Mouse (Mus musculus) erythroid progenitor cell, adult 5-6 weeks (primary cell): ENCODE data around the gene Anp32a. TPM values are rescaled to one million over a fixed set of nuclear protein-coding genes. Genes with fewer than 3 reads are reported as not detected.

Experiments used
- ATAC-seq: replicated peaks from 2 replicates; pipeline ENCODE4 v1.8.0; 2016; ENCODE audit warnings: moderate number of reproducible peaks, mild to moderate bottlenecking, moderate TSS enrichment, inconsistent platforms; ENCODE audit not compliant: poor library complexity, low FRiP score, severe bottlenecking
- total RNA-seq, 2 experiments: library from RNA; stranded (forward) in 1 of 2; stranded (reverse) in 1 of 2; fragments of 150-400 nt in 1 of 2; fragments of 186-747, 209-891 nt in 1 of 2; gene quantifications; 2 replicates each; pipeline versions ENCODE4 v1.2.3 to v1.2.4; 2015 to 2017; ENCODE audit warnings: low replicate concordance in 2 of 2

Anp32a gene
- total RNA-seq, 2 experiments from 2014 or later = 141 to 162 TPM

GRCm38 (mm10) chr9:62366478-62367458 is 25.7 kb downstream of the Anp32a start:
- ATAC-seq = no peak

GRCm38 (mm10) chr9:62367510-62368071 is 26.5 kb downstream of the Anp32a start:
- no peak for ATAC-seq

DNA sequence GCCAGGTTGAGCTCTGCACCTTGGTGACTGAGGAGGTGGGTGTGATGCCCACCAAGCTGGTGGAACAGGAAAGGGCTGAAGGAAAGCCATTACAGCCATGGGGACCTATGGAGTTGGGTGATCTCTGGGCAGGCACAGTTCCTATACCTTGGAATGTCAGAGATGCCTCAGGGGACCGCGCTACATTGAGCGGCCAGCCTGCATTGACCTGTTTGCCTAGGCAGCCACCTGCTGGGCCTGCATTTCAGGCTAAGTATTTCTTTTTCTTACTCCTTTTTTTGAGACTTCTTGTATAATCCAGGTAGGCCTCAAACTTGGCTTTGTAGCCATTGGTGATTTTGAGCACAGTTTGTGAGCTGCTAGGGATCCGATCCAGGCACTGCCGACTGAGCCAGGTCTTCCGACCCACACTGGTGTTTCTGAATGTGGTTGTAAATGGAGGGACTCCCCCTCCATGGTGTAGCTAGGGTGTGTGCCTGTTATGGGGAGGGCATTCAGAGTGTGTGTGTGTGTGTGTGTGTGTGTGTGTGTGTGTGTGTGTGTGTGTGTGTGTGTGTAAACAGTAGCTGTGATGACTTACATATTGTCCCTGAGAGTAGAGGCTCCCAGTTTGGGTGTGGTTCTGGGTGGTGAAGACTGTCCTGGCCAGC is 27.3 kb downstream of the Anp32a start:
- ATAC-seq = no peak

- ATAC-seq = no peak
These were observed 28.1 kb downstream of the Anp32a start for GRCm38 (mm10) chr9:62369172-62369571.

DNA sequence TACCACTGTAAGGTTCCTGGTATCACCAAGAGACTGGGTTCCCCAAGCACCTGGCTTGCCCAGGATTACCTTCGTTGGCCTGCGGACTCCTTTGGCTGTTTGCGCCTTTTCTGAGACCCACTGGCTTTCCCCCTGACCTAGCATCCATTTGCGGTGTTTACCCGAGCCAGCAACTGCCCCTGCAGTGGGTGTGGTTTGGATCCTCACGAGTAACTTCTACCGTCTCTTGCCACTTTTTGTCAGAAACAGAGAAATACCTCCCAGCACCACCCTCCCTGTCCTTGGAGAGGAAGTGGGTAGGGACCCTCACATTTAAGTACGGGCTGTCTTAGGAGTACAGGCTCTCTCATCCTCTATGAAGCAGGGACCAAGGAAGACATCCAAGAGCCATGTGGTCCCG is 29.1 kb downstream of the Anp32a start:
- ATAC-seq = no peak

GRCm38 (mm10) chr9:62370648-62371280 is 29.7 kb downstream of the Anp32a start:
- no peak for ATAC-seq

GRCm38 (mm10) chr9:62371745-62372555 is 30.9 kb downstream of the Anp32a start:
- ATAC-seq = no peak

DNA sequence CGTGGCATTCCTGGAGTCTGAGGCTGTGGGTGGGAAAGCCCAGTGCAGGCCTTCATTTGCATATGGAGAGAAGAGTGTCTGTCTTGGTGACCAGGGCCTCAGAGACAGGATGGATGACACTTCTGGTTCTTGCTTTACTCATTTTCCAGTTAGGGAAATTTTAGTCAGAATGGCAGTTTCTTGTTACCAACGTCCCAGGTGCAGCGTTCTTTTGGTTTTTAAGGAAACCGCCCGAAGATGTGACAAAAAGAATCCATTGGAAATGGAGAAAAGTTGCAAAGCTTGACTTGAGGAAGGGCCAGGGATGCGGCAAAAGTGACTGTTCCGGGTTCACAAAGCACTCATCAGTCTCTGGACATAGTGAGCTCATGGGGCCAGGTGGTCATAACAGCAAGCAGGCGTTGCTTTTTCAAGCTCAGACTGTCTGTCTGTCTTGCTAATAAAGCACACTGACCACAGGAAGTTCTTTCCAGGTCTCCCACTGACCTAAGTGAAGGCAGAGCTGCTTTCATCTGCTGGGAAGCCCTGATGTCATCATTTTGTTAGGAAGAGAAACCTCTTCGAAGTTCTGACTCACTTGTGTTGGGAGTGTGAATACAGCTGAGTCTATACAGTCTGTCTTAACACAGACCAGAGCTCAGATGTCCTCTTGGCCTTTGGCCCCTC is 31.6 kb downstream of the Anp32a start:
- ATAC-seq = no peak

DNA sequence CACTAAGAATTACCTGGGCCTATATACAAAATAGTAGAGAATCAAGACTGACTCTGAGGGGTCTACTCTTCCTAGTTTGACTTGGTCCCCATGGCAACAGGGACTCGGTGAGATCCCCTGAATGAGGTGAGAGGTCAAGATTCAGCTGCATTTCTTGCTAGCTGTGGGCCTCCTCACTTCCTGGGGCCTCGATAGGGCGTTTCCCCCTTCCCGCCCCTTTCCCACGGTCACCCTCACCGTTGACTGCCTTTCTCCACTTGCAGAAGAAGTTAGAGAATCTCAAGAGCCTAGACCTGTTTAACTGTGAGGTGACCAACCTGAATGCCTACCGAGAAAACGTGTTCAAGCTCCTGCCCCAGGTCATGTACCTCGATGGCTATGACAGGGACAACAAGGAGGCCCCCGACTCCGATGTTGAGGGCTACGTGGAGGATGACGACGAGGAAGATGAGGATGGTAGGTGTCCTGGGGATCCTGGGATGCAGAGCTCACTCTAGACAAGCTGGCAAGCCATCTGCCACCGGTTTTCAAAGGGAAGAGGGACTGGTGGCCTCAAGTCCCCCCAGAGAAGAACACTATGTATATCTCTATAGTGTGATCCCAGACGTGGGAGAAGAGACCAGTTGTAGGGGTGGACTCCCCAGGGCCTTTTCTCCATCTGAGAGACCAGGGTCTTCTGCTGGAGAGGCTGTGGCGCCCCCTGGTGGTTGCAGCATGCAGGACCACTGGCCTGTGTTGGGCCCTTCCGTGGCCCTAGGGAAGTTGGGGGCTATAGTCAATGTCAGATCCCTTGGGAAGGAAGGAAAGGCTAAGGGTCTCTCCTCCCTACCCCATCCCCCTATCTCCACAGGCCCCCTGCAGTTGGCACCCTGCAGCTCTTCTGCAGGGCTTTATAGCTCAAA is 32.4 kb downstream of the Anp32a start:
- ATAC-seq = no peak; the same call in 1 of the 2 replicates

DNA sequence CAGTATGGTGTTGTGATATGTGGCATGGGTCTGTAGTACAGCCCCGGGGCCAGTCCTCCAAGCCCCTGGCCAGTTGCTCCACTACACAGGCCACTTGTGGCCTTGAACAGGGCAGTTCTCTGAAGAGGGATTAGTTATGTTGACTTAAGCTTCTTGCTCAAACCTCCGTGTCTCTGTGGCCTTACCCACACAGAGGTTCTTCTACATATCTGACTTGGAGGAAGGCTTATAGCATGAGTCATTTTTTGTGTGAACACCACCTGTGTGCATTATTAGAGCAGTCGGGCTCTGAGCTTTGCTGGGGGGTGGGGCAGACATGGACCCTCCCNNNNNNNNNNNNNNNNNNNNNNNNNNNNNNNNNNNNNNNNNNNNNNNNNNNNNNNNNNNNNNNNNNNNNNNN is 33.2 kb downstream of the Anp32a start:
- ATAC-seq = no peak

DNA sequence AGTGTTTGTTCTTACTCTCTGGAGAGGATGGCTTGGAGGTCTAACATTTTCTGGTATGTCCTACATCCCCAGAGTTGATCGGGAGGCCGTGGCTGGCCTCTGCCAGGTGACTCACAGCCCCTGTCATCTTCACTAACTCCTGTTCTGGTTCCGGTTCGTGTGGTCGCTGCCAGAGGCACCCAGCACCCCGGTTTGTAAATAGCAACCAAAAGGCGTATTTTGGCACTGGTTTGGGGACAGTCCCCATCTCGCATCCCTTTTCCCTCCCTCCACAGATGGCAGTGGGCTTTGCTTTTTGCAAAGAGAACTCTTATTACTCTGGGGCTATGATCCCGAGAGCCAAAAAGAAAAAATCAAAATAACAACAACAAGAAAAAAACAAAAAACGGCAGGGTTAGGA is 36.8 kb downstream of the Anp32a start:
- no peak for ATAC-seq

- ATAC-seq = no peak
These were observed 39.3 kb downstream of the Anp32a start for GRCm38 (mm10) chr9:62380351-62380750.

DNA sequence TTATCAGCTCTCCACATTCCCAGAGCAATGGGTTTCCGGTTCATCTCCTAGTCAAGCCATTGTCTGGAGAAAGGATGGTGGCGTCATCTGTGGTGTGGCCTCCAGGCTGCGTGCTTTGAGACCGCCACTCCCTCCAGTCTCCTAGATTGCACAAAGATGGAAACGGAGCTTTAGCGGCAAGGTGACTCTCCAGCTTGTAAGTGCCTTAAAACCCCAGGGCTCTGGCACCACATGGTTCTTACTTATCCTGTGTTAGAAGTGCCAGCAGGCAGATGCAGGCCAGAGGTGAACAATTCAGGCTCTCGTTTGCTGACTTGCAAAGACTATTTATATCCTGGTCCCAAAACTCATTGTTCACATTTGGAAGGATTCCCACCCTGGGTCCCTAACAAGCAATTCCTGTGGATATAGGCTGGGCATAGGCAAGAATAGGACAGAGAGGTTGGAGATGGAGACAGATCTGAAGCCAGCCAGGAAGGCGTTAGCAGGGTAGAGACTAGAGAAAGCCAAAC is 40.4 kb downstream of the Anp32a start:
- ATAC-seq = no peak

GRCm38 (mm10) chr9:62382519-62383084 is 41.5 kb downstream of the Anp32a start:
- ATAC-seq = no peak

DNA sequence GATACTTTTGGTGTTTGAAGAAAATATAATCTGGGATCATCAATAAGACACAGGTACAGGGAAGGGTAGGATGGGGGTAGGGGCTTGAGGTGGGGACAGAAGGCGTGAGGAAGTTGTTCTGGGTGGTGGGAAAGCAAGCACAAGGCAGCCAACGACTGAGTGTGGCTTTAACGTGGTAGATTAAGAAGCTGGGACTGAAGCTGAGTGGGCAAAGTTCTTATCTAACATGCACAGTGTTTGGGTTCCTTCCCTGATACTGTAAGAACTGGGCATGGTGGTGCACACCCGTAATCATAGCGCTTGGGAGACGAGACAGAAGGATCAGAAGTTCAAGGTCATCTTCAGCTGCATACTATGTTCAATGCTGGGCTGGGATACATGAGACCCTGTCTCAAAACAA is 44.0 kb downstream of the Anp32a start:
- no peak for ATAC-seq

- ATAC-seq = no peak
These were observed 44.8 kb downstream of the Anp32a start for GRCm38 (mm10) chr9:62385727-62386518.

DNA sequence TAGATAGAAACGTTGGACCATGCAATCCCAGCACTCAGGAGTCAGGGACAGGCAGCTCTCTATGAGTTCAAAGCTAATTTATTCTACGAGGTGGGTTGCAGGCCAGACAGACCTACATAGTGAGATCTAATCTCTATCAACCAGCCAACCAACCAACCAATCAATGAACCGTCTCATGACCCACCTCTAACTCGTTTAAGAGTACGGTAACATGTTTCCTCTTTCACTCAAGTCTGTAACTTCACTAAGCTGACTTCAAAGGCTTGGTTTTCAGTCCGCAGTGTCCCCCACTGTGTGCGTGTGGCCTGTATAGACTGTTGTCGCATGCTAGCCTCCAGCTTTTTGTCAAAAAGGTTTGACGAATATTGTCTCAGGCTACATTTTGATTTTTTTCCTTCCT is 48.6 kb downstream of the Anp32a start:
- no peak for ATAC-seq
